Mouse (Mus musculus): ENCODE data around the gene Zhx3. TPM values are rescaled to one million over a fixed set of nuclear protein-coding genes. Genes with fewer than 3 reads are reported as not detected.
A peak's percentile ranks its signal among the peaks of the same experiment; 100 is the strongest.

Gene Zhx3
- polyA plus RNA-seq, 1 experiment from 2014 or later: 23.9 TPM

DNA sequence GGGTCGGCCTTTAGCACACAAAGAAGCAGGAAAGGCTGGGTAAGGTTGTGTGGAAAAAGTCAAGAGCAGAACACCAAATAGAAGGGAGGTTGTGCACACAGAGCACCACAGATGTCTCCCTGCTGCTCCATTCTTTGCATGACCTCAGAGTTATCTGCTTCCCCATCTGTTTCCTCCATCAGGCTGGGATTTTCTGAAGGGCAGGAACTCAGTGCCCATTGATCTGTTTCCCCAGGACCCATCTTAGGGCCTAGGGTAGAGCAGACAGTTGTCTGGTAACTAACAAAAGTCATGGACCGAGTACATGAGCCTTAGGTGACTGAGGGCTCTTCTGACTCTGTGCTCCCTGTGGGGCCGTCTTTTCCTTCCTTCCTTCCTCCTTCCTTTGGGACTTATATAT lies 131.2 kb downstream of the Zhx3 start:
- no peak overlapping the region for H3K4me2 ChIP-seq (ENCODE audit: low read length)
- no peaks in the 10 kb centered on the region for H3K27me3 ChIP-seq (replicated peaks; ENCODE audit: control insufficient read depth, insufficient read depth, low read length)
- H3K9me3 ChIP-seq (ENCODE audit: control insufficient read depth, low read length): no peaks in the 10 kb centered on the region
- H3K36me3 ChIP-seq (ENCODE audit: control insufficient read depth, insufficient read depth): peaks cover 3% of the 10 kb centered on the region; the same call in 1 of the 2 replicates
- H3K4me1 ChIP-seq (replicated peaks; ENCODE audit: control insufficient read depth, insufficient read depth, low read length): peaks cover 31% of the 10 kb centered on the region
- peak overlapping the region; percentile 24; the same call in 1 of the 2 replicates for H3K27ac ChIP-seq (ENCODE audit: low read length)
- ATAC-seq: no peak
- WGBS: 89% methylated on average over 3 of the region's 3 CpGs
- H3K9ac ChIP-seq (replicated peaks; ENCODE audit: low read depth, low read length): no peak overlapping the region
- H3K4me3 ChIP-seq (replicated peaks; ENCODE audit: low read length): no peak overlapping the region

DNA sequence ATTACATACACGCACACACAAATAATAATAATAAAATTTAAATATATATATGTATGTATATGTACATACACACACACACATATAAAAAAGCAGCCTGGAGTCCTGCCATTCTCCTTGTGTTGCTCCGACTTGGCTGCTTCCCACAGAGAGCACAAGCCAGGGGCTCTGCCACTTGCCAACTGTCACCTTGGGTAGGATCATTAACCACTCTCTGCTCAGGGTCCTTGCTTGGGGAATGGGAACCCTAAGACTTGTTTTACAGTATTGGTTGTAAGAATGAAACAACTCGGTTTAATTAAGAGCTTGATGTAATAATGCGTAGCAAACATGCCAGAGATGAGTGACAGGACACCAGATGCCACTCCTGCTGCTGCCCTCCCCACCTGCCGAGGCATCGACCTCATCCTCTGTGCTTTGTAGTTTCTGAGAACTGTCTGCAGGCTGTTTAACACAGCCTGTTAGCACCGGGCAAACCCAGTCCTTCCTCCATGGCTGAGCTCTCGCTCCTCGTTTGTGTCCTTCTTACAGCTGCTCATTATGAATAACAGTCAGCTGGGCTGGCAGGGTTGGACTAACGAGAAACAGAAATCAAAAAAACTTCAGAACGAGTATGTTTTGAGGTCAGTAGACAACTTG lies 132.2 kb downstream of the Zhx3 start:
- peaks cover 9% of the 10 kb centered on the region; the same call in 1 of the 2 replicates for H3K36me3 ChIP-seq (ENCODE audit: control insufficient read depth, insufficient read depth)
- no peak overlapping the region for H3K4me2 ChIP-seq (ENCODE audit: low read length)
- no peak overlapping the region for H3K9ac ChIP-seq (replicated peaks; ENCODE audit: low read depth, low read length)
- peak; percentile 78 for ATAC-seq
- no peaks in the 10 kb centered on the region for H3K9me3 ChIP-seq (ENCODE audit: control insufficient read depth, low read length)
- peaks cover 31% of the 10 kb centered on the region for H3K4me1 ChIP-seq (replicated peaks; ENCODE audit: control insufficient read depth, insufficient read depth, low read length)
- peak overlapping the region; percentile 5 for H3K27ac ChIP-seq (ENCODE audit: low read length)
- 26% methylated on average over 11 of the region's 11 CpGs for WGBS
- H3K4me3 ChIP-seq (replicated peaks; ENCODE audit: low read length): no peak overlapping the region
- no peaks in the 10 kb centered on the region for H3K27me3 ChIP-seq (replicated peaks; ENCODE audit: control insufficient read depth, insufficient read depth, low read length)

DNA sequence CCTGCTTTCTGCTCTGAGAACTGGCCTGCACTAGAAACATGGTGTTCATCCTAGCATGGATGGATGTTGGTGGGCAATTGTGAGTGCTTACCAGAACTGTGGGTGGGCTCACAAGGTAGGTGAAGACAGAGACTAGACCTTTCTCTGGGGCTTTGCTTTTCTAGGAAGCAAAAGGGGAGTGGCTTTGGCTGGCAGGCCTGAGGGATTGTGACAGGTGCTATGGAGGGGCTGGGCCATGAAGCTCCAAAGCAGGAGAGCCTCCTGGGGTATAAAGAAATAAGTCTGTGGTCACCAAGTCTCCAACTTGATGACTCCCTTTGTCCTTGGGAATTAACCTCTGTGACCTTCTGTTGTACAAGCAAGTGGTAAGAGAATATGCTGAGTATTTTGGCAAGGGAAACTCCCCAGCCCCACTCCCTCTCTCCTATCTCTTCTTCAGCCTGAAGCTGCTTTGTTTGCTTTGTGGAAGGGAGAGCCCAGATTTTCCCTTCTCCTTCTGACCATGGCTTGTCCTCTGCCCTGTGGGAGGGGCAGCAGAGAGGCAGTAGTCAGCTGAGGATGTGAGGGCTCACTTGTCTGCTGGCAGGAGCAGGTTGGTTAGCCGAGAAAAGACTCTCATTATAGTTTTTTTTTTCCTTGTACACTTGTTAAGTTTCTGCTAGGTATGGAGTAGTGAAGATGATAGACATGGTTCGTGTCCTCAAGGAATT lies 133.0 kb downstream of the Zhx3 start:
- WGBS: 29% methylated on average over 2 of the region's 2 CpGs
- Histone ChIP-seq H3K4me1 (replicated peaks; ENCODE audit: control insufficient read depth, insufficient read depth, low read length) (peaks cover 35% of the 10 kb centered on the region), H3K27me3 (replicated peaks; ENCODE audit: control insufficient read depth, insufficient read depth, low read length) (no peaks in the 10 kb centered on the region), H3K4me2 (ENCODE audit: low read length) (no peak overlapping the region), H3K9me3 (ENCODE audit: control insufficient read depth, low read length) (no peaks in the 10 kb centered on the region), H3K4me3 (replicated peaks; ENCODE audit: low read length) (no peak overlapping the region), H3K9ac (replicated peaks; ENCODE audit: low read depth, low read length) (no peak overlapping the region), H3K27ac (ENCODE audit: low read length) (peak overlapping the region; percentile 62; the same call in 1 of the 2 replicates), H3K36me3 (ENCODE audit: control insufficient read depth, insufficient read depth) (peaks cover 9% of the 10 kb centered on the region; the same call in 1 of the 2 replicates)
- no peak for ATAC-seq

DNA sequence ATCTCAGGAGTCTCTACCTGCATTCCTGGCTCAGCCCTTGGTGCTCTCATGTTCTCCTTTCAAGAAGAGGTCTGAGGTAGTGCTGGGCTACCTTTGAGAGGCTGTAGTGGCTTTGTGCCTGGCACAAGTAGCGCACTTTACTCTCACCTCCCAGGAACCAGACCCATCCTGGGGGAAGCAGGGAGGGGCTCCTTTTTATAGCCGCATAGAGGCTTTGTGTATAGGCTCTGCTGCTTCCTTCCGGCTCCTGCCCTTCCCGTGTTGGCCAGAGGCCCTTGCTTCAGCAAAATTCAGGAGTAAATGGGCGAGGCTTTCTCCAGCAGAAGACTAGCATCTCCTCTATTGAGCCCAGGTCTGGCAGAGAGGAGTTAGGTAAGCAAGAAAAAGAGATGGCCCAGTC lies 134.4 kb downstream of the Zhx3 start:
- ATAC-seq: no peak
- no peak overlapping the region for H3K4me2 ChIP-seq (ENCODE audit: low read length)
- H3K9ac ChIP-seq (replicated peaks; ENCODE audit: low read depth, low read length): no peak overlapping the region
- H3K9me3 ChIP-seq (ENCODE audit: control insufficient read depth, low read length): no peaks in the 10 kb centered on the region
- 77% methylated on average over 5 of the region's 5 CpGs for WGBS
- H3K36me3 ChIP-seq (ENCODE audit: control insufficient read depth, insufficient read depth): peaks cover 9% of the 10 kb centered on the region; the same call in 1 of the 2 replicates
- H3K27me3 ChIP-seq (replicated peaks; ENCODE audit: control insufficient read depth, insufficient read depth, low read length): no peaks in the 10 kb centered on the region
- H3K4me1 ChIP-seq (replicated peaks; ENCODE audit: control insufficient read depth, insufficient read depth, low read length): peaks cover 49% of the 10 kb centered on the region
- no peak overlapping the region for H3K27ac ChIP-seq (ENCODE audit: low read length)
- H3K4me3 ChIP-seq (replicated peaks; ENCODE audit: low read length): no peak overlapping the region

- Histone ChIP-seq H3K27ac (ENCODE audit: low read length) (no peak overlapping the region), H3K4me3 (replicated peaks; ENCODE audit: low read length) (no peak overlapping the region), H3K36me3 (ENCODE audit: control insufficient read depth, insufficient read depth) (peaks cover 9% of the 10 kb centered on the region; the same call in 1 of the 2 replicates), H3K9ac (replicated peaks; ENCODE audit: low read depth, low read length) (no peak overlapping the region), H3K9me3 (ENCODE audit: control insufficient read depth, low read length) (no peaks in the 10 kb centered on the region), H3K4me1 (replicated peaks; ENCODE audit: control insufficient read depth, insufficient read depth, low read length) (peaks cover 51% of the 10 kb centered on the region), H3K4me2 (ENCODE audit: low read length) (no peak overlapping the region), H3K27me3 (replicated peaks; ENCODE audit: control insufficient read depth, insufficient read depth, low read length) (no peaks in the 10 kb centered on the region)
- ATAC-seq: no peak
- 91% methylated on average over 3 of the region's 3 CpGs for WGBS
These were observed 136.3 kb downstream of the Zhx3 start for GRCm38 (mm10) chr2:160736466-160736865.

DNA sequence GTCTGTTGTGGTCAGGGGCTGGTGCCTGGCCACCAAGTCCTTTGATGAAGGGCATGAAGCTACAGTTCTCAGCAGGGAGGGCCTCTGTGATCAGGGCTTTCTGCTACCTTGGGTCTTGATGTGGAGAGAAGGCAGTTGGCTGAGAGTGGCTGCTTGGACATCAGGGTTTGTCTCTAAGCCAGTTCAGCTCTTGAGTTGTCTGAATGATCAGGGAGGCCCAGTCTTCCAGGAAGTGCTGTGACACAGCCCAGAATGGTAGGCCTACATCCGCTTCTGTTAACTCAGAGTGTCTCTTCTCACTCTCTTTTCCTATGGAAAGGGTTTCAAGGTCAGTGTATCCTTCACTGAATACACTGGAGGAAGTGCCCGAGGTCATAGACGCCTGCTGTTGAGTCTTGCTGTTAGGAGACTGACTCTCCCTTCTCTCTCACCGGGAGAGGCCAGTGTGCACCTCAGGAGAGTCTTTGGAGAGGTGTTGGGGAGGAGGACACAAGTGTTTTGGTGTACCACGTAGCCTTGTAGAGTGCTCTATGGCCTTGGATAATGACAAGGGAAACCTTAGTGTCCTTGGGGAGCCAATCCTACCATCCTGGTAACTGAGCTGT lies 137.0 kb downstream of the Zhx3 start:
- no peak for ATAC-seq
- Histone ChIP-seq H3K27ac (ENCODE audit: low read length) (no peak overlapping the region), H3K4me1 (replicated peaks; ENCODE audit: control insufficient read depth, insufficient read depth, low read length) (peaks cover 46% of the 10 kb centered on the region), H3K4me2 (ENCODE audit: low read length) (no peak overlapping the region), H3K36me3 (ENCODE audit: control insufficient read depth, insufficient read depth) (peaks cover 9% of the 10 kb centered on the region; the same call in 1 of the 2 replicates), H3K27me3 (replicated peaks; ENCODE audit: control insufficient read depth, insufficient read depth, low read length) (no peaks in the 10 kb centered on the region), H3K4me3 (replicated peaks; ENCODE audit: low read length) (no peak overlapping the region), H3K9ac (replicated peaks; ENCODE audit: low read depth, low read length) (no peak overlapping the region), H3K9me3 (ENCODE audit: control insufficient read depth, low read length) (no peaks in the 10 kb centered on the region)
- 93% methylated on average over 5 of the region's 5 CpGs for WGBS

- no peak for ATAC-seq
- H3K27ac ChIP-seq (ENCODE audit: low read length): no peak overlapping the region
- no peak overlapping the region for H3K9ac ChIP-seq (replicated peaks; ENCODE audit: low read depth, low read length)
- peaks cover 9% of the 10 kb centered on the region; the same call in 1 of the 2 replicates for H3K36me3 ChIP-seq (ENCODE audit: control insufficient read depth, insufficient read depth)
- WGBS: 69% methylated on average over 3 of the region's 3 CpGs
- peak overlapping the region; percentile 92 for H3K4me2 ChIP-seq (ENCODE audit: low read length)
- peaks cover 39% of the 10 kb centered on the region for H3K4me1 ChIP-seq (replicated peaks; ENCODE audit: control insufficient read depth, insufficient read depth, low read length)
- no peak overlapping the region for H3K4me3 ChIP-seq (replicated peaks; ENCODE audit: low read length)
- no peaks in the 10 kb centered on the region for H3K9me3 ChIP-seq (ENCODE audit: control insufficient read depth, low read length)
- H3K27me3 ChIP-seq (replicated peaks; ENCODE audit: control insufficient read depth, insufficient read depth, low read length): no peaks in the 10 kb centered on the region
These were observed 138.5 kb downstream of the Zhx3 start for GRCm38 (mm10) chr2:160734331-160734730.

DNA sequence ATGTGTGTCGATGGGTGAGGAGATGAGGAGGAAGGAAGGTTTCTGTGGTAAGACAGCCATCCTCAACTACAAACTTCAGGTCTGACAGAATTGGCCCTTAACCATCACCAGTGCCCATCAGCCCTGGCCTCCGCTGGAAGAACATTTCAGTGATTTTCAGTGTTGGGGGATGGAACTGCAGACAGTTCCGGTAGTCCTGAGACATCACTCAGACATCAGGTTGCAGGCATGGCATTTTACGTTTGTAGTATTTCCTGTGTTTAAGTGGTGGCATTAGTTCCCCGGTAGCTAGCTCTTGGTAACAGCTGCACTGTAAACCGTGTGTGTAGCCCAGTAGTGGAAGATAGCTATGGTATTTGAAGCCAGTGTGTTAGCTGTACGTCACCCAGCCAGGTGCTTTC lies 139.7 kb downstream of the Zhx3 start:
- Histone ChIP-seq H3K27ac (ENCODE audit: low read length) (no peak overlapping the region), H3K4me2 (ENCODE audit: low read length) (peak overlapping the region; percentile 92), H3K4me3 (replicated peaks; ENCODE audit: low read length) (peak overlapping the region; percentile 88), H3K36me3 (ENCODE audit: control insufficient read depth, insufficient read depth) (peaks cover 9% of the 10 kb centered on the region; the same call in 1 of the 2 replicates), H3K9me3 (ENCODE audit: control insufficient read depth, low read length) (no peaks in the 10 kb centered on the region), H3K27me3 (replicated peaks; ENCODE audit: control insufficient read depth, insufficient read depth, low read length) (no peaks in the 10 kb centered on the region), H3K9ac (replicated peaks; ENCODE audit: low read depth, low read length) (peak overlapping the region; percentile 100), H3K4me1 (replicated peaks; ENCODE audit: control insufficient read depth, insufficient read depth, low read length) (peaks cover 39% of the 10 kb centered on the region)
- ATAC-seq: no peak
- WGBS: 59% methylated on average over 7 of the region's 7 CpGs

GRCm38 (mm10) chr2:160732420-160732995 lies 140.3 kb downstream of the Zhx3 start:
- 41% methylated on average over 9 of the region's 9 CpGs for WGBS
- no peak for ATAC-seq
- Histone ChIP-seq H3K4me3 (replicated peaks; ENCODE audit: low read length) (peak overlapping the region; percentile 88), H3K27me3 (replicated peaks; ENCODE audit: control insufficient read depth, insufficient read depth, low read length) (no peaks in the 10 kb centered on the region), H3K27ac (ENCODE audit: low read length) (no peak overlapping the region), H3K9ac (replicated peaks; ENCODE audit: low read depth, low read length) (peak overlapping the region; percentile 100), H3K36me3 (ENCODE audit: control insufficient read depth, insufficient read depth) (peaks cover 9% of the 10 kb centered on the region; the same call in 1 of the 2 replicates), H3K4me2 (ENCODE audit: low read length) (peak overlapping the region; percentile 92), H3K9me3 (ENCODE audit: control insufficient read depth, low read length) (no peaks in the 10 kb centered on the region), H3K4me1 (replicated peaks; ENCODE audit: control insufficient read depth, insufficient read depth, low read length) (peaks cover 39% of the 10 kb centered on the region)
